ENCODE assay signal across 18 mouse cellular contexts in the genomic region with DNA sequence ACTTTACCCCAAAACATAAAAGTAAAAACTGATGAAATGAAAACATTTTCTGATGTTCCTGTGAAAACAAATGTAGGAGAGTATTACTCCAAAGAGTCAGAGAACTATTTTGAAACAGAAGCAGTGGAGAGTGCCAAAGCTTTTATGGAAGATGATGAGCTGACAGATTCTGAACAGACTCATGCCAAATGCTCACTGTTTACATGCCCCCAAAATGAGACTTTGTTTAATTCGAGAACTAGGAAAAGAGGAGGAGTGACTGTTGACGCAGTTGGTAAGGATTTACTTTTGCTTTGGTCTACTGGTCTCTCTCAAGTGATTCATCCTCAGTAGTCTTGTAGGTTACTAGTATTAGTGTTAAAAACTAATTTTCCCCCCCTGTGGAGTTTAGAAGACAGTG. TPM values are rescaled to one million over a fixed set of nuclear protein-coding genes. Genes with fewer than 3 reads are reported as not detected.
"Had no signal": no experiment of that assay in that cellular context is flagged by ENCODE, and none has a peak within 500 bp of the region (broad histone marks: within the 10 kb centered on the region; RNA-seq: fewer than 3 reads in every experiment).

No protein-coding gene starts in this region.

- H3K9ac ChIP-seq: liver, embryonic 12.5 days; midbrain, embryonic 15.5 days; neural tube, embryonic 12.5 days had no signal

- H3K27ac ChIP-seq: left cerebral cortex, adult 2 months; limb, embryonic 10.5 days; liver, embryonic 12.5 days; midbrain, embryonic 10.5 days; midbrain, embryonic 15.5 days; neural tube, embryonic 12.5 days; stomach, postnatal 0 days had no signal

- H3K9me3 ChIP-seq: limb, embryonic 10.5 days; midbrain, embryonic 15.5 days; neural tube, embryonic 12.5 days had no signal

- DNase-seq: kidney, adult 8-10 months; kidney, postnatal 25 days; thymus, postnatal 4 days had no signal

- H3K4me1 ChIP-seq: limb, embryonic 10.5 days; liver, embryonic 12.5 days; midbrain, embryonic 10.5 days; midbrain, embryonic 15.5 days; neural tube, embryonic 12.5 days had no signal

- ATAC-seq: intestine, embryonic 16.5 days; liver, embryonic 12.5 days; midbrain, embryonic 15.5 days had no signal

- H3K27me3 ChIP-seq: liver, embryonic 12.5 days; midbrain, embryonic 15.5 days; neural tube, embryonic 12.5 days had no signal

- H3K4me2 ChIP-seq: liver, embryonic 12.5 days; midbrain, embryonic 15.5 days; neural tube, embryonic 12.5 days had no signal

- H3K4me3 ChIP-seq: left cerebral cortex, adult 2 months; limb, embryonic 10.5 days; liver, embryonic 12.5 days; midbrain, embryonic 10.5 days; midbrain, embryonic 15.5 days; neural tube, embryonic 12.5 days had no signal

RNA-seq across cellular contexts. Expression of a gene that starts 25.2 kb away (rescaled TPM):
- total RNA-seq: layer of hippocampus, postnatal 25 days; megakaryocyte, adult 5-6 weeks; monocyte, adult 5-6 weeks; neutrophil, adult 5-6 weeks had no signal
- polyA plus RNA-seq: intestine, embryonic 16.5 days; kidney, embryonic 16.5 days; limb, embryonic 10.5 days; limb, embryonic 14.5 days; liver, embryonic 12.5 days; liver, embryonic 16.5 days; midbrain, embryonic 10.5 days; midbrain, embryonic 15.5 days; neural tube, embryonic 12.5 days; stomach, postnatal 0 days had no signal
